Mouse (Mus musculus): ENCODE measurements at regions not wholly inside any gene's neighbourhood (a gene's known extent, or its start where the extent isn't known, plus 50 kb on each side); places are given as distances from the start of the nearest gene placed in this dataset.

DNA sequence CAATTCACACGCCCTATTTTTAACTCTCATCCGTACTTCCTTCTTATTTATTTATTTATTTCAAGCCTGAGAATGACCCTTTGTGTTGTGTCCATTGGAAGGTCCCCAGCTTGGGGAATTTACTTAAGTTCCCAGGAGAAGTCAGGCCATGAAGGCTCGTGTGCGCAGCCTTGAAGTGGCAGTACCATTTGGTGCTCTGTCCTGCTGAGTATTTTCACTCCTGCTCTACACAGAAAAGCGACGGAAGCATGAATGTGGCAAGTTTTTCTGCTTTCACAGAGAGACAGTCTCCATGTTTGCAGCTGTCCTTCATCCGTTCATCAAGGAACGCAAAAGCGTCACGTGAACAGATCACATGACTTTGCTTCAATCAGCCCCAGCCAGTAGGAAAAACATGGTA lies 610.2 kb upstream of the Clint1 start:
- Histone ChIP-seq H3K9ac (replicated peaks; ENCODE audit: low read depth, low read length) (no peak overlapping the region), H3K4me2 (replicated peaks; ENCODE audit: low read depth, low read length) (no peak overlapping the region), H3K36me3 (ENCODE audit: control insufficient read depth, insufficient read depth, low read length) (no peaks in the 10 kb centered on the region), H3K27ac (ENCODE audit: low read length) (no peak overlapping the region), H3K9me3 (ENCODE audit: control insufficient read depth, low read depth, low read length) (no peaks in the 10 kb centered on the region), H3K27me3 (ENCODE audit: control insufficient read depth, insufficient read depth, low read length) (no peaks in the 10 kb centered on the region), H3K4me1 (ENCODE audit: control insufficient read depth, insufficient read depth, low read length) (no peaks in the 10 kb centered on the region), H3K4me3 (ENCODE audit: low read depth, low read length) (no peak overlapping the region)
- WGBS = 70% methylated on average over 10 of the region's 10 CpGs
- ATAC-seq (ENCODE audit: insufficient number of reproducible peaks, insufficient read depth, low FRiP score, low read depth) = no peak

DNA sequence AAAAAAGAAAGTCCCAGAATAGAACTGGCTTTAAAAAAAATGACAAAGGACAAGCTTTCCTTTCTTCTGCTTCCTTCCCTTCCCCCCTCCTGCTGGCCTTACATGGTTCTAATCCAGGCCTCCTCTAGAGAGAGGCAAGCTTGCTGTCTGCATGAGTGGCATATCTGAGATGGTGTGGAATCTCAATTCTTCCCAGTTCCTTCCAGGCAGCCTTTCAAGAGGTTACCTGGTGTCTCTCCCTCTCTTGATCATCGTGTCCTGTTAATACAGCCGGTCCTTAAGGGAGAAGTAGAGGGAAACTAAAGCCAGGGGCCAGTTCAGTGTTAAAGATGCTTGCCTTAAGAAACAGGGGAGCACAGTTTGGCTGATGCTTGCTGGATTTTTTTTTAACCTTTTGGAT lies 607.1 kb upstream of the Clint1 start:
- Histone ChIP-seq H3K9me3 (ENCODE audit: control insufficient read depth, low read depth, low read length) (no peaks in the 10 kb centered on the region), H3K27ac (ENCODE audit: low read length) (no peak overlapping the region), H3K9ac (replicated peaks; ENCODE audit: low read depth, low read length) (no peak overlapping the region), H3K36me3 (ENCODE audit: control insufficient read depth, insufficient read depth, low read length) (no peaks in the 10 kb centered on the region), H3K4me1 (ENCODE audit: control insufficient read depth, insufficient read depth, low read length) (no peaks in the 10 kb centered on the region), H3K27me3 (ENCODE audit: control insufficient read depth, insufficient read depth, low read length) (no peaks in the 10 kb centered on the region), H3K4me2 (replicated peaks; ENCODE audit: low read depth, low read length) (no peak overlapping the region), H3K4me3 (ENCODE audit: low read depth, low read length) (no peak overlapping the region)
- ATAC-seq (ENCODE audit: insufficient number of reproducible peaks, insufficient read depth, low FRiP score, low read depth) = no peak
- WGBS = 85% methylated on average over 2 of the region's 2 CpGs

DNA sequence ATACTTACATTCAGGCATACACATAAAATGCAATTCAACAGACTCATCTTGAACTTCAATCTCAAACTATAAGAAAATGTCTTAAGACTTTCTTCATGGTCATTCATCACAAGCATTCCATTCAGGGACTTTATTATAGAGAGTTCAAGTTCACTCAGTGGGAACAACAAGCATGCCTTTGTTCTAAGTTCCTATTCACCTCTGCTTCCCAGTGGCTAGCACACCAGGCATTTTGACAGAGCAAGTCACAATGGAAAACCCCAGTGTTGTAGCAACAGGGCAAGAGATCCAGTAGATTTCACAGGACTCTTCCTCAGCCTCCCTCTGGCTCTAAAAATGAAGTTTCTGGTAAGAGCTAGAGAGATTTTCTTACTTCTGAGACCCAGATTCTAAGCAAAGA lies 595.8 kb upstream of the Clint1 start:
- no peak overlapping the region for H3K27ac ChIP-seq (ENCODE audit: low read length)

DNA sequence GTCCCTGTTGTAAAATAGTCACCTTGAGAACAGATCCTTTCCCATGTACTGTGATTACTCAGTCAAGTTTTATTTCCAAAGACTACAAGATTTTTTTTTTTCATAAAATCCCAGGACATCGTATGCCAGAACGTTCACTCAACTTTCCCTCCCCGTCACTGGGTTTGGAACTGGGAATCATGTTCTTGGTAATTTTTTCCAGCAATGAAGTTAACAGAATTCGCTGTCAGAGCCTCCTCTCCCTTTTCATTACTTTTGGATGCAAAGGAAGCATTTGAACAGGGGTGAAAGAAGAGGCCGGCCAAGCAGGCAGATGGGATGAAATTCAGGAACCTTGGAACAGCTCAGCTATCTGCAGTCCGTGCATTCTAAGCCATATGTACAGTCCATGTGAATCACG lies 589.7 kb upstream of the Clint1 start:
- 83% methylated on average over 7 of the region's 7 CpGs for WGBS
- no peak for ATAC-seq (ENCODE audit: insufficient number of reproducible peaks, insufficient read depth, low FRiP score, low read depth)
- no peak overlapping the region for H3K27ac ChIP-seq (ENCODE audit: low read length)
- H3K27me3 ChIP-seq (ENCODE audit: control insufficient read depth, insufficient read depth, low read length) = no peaks in the 10 kb centered on the region
- no peak overlapping the region for H3K4me3 ChIP-seq (ENCODE audit: low read depth, low read length)
- H3K9ac ChIP-seq (replicated peaks; ENCODE audit: low read depth, low read length) = no peak overlapping the region
- H3K4me2 ChIP-seq (replicated peaks; ENCODE audit: low read depth, low read length) = no peak overlapping the region
- H3K36me3 ChIP-seq (ENCODE audit: control insufficient read depth, insufficient read depth, low read length) = no peaks in the 10 kb centered on the region
- no peaks in the 10 kb centered on the region for H3K4me1 ChIP-seq (ENCODE audit: control insufficient read depth, insufficient read depth, low read length)
- H3K9me3 ChIP-seq (ENCODE audit: control insufficient read depth, low read depth, low read length) = no peaks in the 10 kb centered on the region

More for the DNA sequence above, 595.8 kb upstream of the Clint1 start:
- Histone ChIP-seq H3K27me3 (ENCODE audit: control insufficient read depth, insufficient read depth, low read length) (no peaks in the 10 kb centered on the region), H3K9ac (replicated peaks; ENCODE audit: low read depth, low read length) (no peak overlapping the region), H3K4me1 (ENCODE audit: control insufficient read depth, insufficient read depth, low read length) (no peaks in the 10 kb centered on the region), H3K4me2 (replicated peaks; ENCODE audit: low read depth, low read length) (no peak overlapping the region), H3K9me3 (ENCODE audit: control insufficient read depth, low read depth, low read length) (peaks cover 5% of the 10 kb centered on the region; the same call in 1 of the 2 replicates), H3K4me3 (ENCODE audit: low read depth, low read length) (no peak overlapping the region), H3K36me3 (ENCODE audit: control insufficient read depth, insufficient read depth, low read length) (no peaks in the 10 kb centered on the region)
- no peak for ATAC-seq (ENCODE audit: insufficient number of reproducible peaks, insufficient read depth, low FRiP score, low read depth)

DNA sequence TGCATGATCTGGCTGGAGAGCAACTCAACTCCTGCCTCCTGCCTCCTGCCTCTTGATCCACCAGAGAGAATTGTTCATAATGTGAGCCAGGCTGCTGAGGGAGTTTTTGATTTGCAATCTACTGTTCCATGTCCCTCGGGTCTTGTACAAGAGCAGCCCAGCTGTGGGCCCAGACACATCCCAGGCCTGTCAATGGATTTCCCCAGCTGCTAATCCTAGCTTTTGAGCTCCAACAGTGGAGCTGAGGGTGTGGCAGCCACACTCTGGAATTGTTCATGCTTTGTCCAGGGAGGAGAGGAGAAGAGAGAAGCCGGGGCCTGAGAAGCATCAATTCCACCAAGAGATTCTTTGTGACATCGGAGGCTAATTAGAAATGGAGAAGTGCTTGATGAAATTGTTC lies 587.9 kb upstream of the Clint1 start:
- H3K9ac ChIP-seq (replicated peaks; ENCODE audit: low read depth, low read length) = no peak overlapping the region
- no peak overlapping the region for H3K27ac ChIP-seq (ENCODE audit: low read length)
- no peak for ATAC-seq (ENCODE audit: insufficient number of reproducible peaks, insufficient read depth, low FRiP score, low read depth)
- 67% methylated on average over 3 of the region's 3 CpGs for WGBS
- H3K4me2 ChIP-seq (replicated peaks; ENCODE audit: low read depth, low read length) = no peak overlapping the region
- no peak overlapping the region for H3K4me3 ChIP-seq (ENCODE audit: low read depth, low read length)
- H3K4me1 ChIP-seq (ENCODE audit: control insufficient read depth, insufficient read depth, low read length) = no peaks in the 10 kb centered on the region
- H3K27me3 ChIP-seq (ENCODE audit: control insufficient read depth, insufficient read depth, low read length) = no peaks in the 10 kb centered on the region
- H3K9me3 ChIP-seq (ENCODE audit: control insufficient read depth, low read depth, low read length) = no peaks in the 10 kb centered on the region
- no peaks in the 10 kb centered on the region for H3K36me3 ChIP-seq (ENCODE audit: control insufficient read depth, insufficient read depth, low read length)

DNA sequence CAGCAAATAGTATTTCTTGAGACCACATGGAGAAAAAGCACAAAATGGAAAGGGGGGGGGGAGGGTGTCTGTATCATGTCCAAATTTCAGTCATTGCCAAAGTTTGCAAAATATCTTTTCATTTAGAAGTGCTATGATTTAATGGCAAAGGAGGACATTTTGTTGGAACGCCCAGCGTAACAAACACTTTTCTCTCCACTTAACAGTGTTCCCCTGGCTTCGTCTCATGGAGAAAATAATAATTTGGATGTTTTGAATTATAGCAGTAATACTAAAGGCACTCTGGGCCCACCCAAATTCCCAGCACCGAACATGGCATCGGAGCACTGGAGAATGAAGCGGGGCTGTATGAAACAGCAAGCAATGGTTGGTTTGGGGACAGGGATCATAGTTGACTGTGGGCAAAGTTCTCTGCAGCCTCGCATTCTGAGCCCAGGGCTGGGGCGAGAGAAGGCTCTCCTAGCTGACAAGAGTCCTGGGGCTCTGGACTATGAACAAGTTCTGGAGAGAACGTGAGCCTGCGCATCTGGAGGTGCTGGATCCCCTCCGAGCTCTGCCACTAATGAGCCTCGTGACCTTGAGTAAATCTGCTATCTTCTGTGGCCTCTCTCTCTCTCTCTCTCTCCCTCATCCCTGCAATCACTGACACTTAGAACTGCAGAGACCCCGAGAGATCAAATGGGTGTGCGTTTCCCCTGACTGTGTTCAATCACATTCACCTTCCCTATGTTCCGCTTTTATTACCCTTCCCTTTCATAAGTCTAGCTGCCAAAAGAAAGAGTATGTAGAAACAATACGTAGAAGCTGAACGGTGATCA lies 586.5 kb upstream of the Clint1 start:
- H3K9ac ChIP-seq (replicated peaks; ENCODE audit: low read depth, low read length) = no peak overlapping the region
- H3K4me2 ChIP-seq (replicated peaks; ENCODE audit: low read depth, low read length) = no peak overlapping the region
- H3K4me1 ChIP-seq (ENCODE audit: control insufficient read depth, insufficient read depth, low read length) = no peaks in the 10 kb centered on the region
- H3K4me3 ChIP-seq (ENCODE audit: low read depth, low read length) = no peak overlapping the region
- H3K9me3 ChIP-seq (ENCODE audit: control insufficient read depth, low read depth, low read length) = no peaks in the 10 kb centered on the region
- no peak; the same call in 1 of the 2 replicates for ATAC-seq (ENCODE audit: insufficient number of reproducible peaks, insufficient read depth, low FRiP score, low read depth)
- 72% methylated on average over 17 of the region's 17 CpGs for WGBS
- H3K27me3 ChIP-seq (ENCODE audit: control insufficient read depth, insufficient read depth, low read length) = no peaks in the 10 kb centered on the region
- peak overlapping the region; percentile 17; the same call in 1 of the 2 replicates for H3K27ac ChIP-seq (ENCODE audit: low read length)
- no peaks in the 10 kb centered on the region for H3K36me3 ChIP-seq (ENCODE audit: control insufficient read depth, insufficient read depth, low read length)

DNA sequence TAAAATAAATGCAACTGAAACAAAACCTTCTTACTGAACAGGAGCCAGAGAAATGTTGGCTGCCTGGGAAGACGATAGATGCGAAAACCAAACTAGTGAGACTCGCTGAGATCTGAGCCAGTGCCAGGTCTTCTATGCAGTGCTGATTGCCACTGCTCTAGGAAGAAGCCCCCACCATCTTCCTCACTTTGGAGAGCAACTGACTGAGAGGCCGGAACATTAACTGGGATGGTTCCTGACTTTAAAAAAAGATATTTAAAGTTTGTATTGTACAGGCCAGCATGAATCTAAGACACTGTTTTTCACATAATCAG lies 585.9 kb upstream of the Clint1 start:
- whole genome bisulfite sequencing = 52% methylated on average over 4 of the region's 4 CpGs
- Histone ChIP-seq H3K4me3 (ENCODE audit: low read depth, low read length) (no peak overlapping the region), H3K9me3 (ENCODE audit: control insufficient read depth, low read depth, low read length) (no peaks in the 10 kb centered on the region), H3K9ac (replicated peaks; ENCODE audit: low read depth, low read length) (no peak overlapping the region), H3K27ac (ENCODE audit: low read length) (peak overlapping the region; percentile 17; the same call in 1 of the 2 replicates), H3K36me3 (ENCODE audit: control insufficient read depth, insufficient read depth, low read length) (no peaks in the 10 kb centered on the region), H3K27me3 (ENCODE audit: control insufficient read depth, insufficient read depth, low read length) (no peaks in the 10 kb centered on the region), H3K4me1 (ENCODE audit: control insufficient read depth, insufficient read depth, low read length) (no peaks in the 10 kb centered on the region), H3K4me2 (replicated peaks; ENCODE audit: low read depth, low read length) (no peak overlapping the region)
- no peak for ATAC-seq (ENCODE audit: insufficient number of reproducible peaks, insufficient read depth, low FRiP score, low read depth)

DNA sequence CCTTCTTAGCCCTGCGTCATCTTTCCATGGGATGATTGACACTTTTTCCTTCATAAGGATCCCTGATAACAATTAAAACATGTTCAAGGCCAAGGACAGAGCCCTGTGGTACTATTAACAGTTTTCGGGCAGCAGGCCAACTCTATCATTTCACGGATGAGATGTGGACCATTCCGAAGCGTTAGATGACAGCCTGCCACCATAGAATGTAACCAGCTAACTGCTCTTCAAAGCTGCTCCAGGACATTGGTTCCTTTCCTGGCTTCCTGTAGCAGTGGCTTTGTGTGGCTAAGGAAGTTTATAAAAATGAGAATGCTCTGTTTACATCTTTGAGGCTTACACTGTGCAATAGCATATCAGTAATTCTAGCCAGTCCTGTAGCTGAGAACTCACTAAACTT lies 582.6 kb upstream of the Clint1 start:
- H3K9ac ChIP-seq (replicated peaks; ENCODE audit: low read depth, low read length) = no peak overlapping the region
- H3K27ac ChIP-seq (ENCODE audit: low read length) = no peak overlapping the region
- no peaks in the 10 kb centered on the region for H3K9me3 ChIP-seq (ENCODE audit: control insufficient read depth, low read depth, low read length)
- no peaks in the 10 kb centered on the region for H3K4me1 ChIP-seq (ENCODE audit: control insufficient read depth, insufficient read depth, low read length)
- ATAC-seq (ENCODE audit: insufficient number of reproducible peaks, insufficient read depth, low FRiP score, low read depth) = no peak
- WGBS = 75% methylated on average over 5 of the region's 5 CpGs
- H3K4me2 ChIP-seq (replicated peaks; ENCODE audit: low read depth, low read length) = no peak overlapping the region
- H3K27me3 ChIP-seq (ENCODE audit: control insufficient read depth, insufficient read depth, low read length) = no peaks in the 10 kb centered on the region
- no peaks in the 10 kb centered on the region for H3K36me3 ChIP-seq (ENCODE audit: control insufficient read depth, insufficient read depth, low read length)
- no peak overlapping the region for H3K4me3 ChIP-seq (ENCODE audit: low read depth, low read length)

DNA sequence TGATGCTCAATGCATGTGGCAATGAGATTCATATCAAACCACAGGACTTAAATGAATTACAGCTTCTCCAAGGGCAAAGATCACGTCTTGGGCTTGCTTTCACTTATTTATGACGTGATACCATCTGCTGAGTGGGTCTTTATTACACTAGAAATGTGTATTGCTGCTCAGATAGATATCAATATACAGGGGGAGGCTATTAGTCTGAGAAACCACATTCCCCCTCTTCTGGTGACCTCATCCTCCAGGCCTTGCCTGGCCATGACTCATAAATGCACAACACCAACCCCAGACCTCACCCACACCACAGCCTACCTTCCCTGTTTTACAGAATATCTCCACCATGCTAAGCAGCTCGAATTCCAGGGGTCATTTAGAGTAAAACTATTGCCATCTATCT lies 580.6 kb upstream of the Clint1 start:
- no peak overlapping the region for H3K9ac ChIP-seq (replicated peaks; ENCODE audit: low read depth, low read length)
- H3K27me3 ChIP-seq (ENCODE audit: control insufficient read depth, insufficient read depth, low read length) = no peaks in the 10 kb centered on the region
- H3K4me2 ChIP-seq (replicated peaks; ENCODE audit: low read depth, low read length) = no peak overlapping the region
- H3K4me1 ChIP-seq (ENCODE audit: control insufficient read depth, insufficient read depth, low read length) = no peaks in the 10 kb centered on the region
- H3K9me3 ChIP-seq (ENCODE audit: control insufficient read depth, low read depth, low read length) = no peaks in the 10 kb centered on the region
- H3K27ac ChIP-seq (ENCODE audit: low read length) = no peak overlapping the region
- 61% methylated on average over 3 of the region's 3 CpGs for WGBS
- no peak overlapping the region for H3K4me3 ChIP-seq (ENCODE audit: low read depth, low read length)
- H3K36me3 ChIP-seq (ENCODE audit: control insufficient read depth, insufficient read depth, low read length) = no peaks in the 10 kb centered on the region
- ATAC-seq (ENCODE audit: insufficient number of reproducible peaks, insufficient read depth, low FRiP score, low read depth) = no peak

Measured in stomach, embryonic 14.5 days (tissue).